Mouse (Mus musculus) ES-Bruce4 (cell line): ENCODE results near the gene Ecm2.

Experiments
- CTCF ChIP-seq: IDR thresholded peaks from one replicate; pipeline ENCODE4 v1.8.1; 2011; ENCODE audit warnings: low read depth, low read length
- POLR2A ChIP-seq: IDR thresholded peaks from one replicate; pipeline ENCODE4 v1.8.1; 2011; ENCODE audit warnings: low read length; ENCODE audit not compliant: insufficient read depth

GRCm38 (mm10) chr13:49507176-49507575, 2.6 kb downstream of the Ecm2 start:
- TF ChIP-seq CTCF (no peak), POLR2A (no peak)
